Mouse (Mus musculus) ES-E14 (cell line): ENCODE measurements around the gene Tspoap1. TPM values are rescaled to one million over a fixed set of nuclear protein-coding genes. Genes with fewer than 3 reads are reported as not detected.

Experiments used
- DNase-seq: peaks from one replicate; pipeline ENCODE4 v3.0.0-alpha.2; 2013; ENCODE audit warnings: low read depth, low spot score
- H3K27ac ChIP-seq: 2 replicates; pipeline ENCODE4 v1.5.1; 2012; ENCODE audit warnings: low read depth, mild to moderate bottlenecking, low read length, moderate library complexity, mixed read lengths; ENCODE audit not compliant: poor library complexity, insufficient read depth, severe bottlenecking
- H3K36me3 ChIP-seq: 2 replicates; pipeline ENCODE4 v1.6.1; 2012; ENCODE audit warnings: mild to moderate bottlenecking, low read length, moderate library complexity, mixed read lengths; ENCODE audit not compliant: control insufficient read depth, poor library complexity, insufficient read depth, severe bottlenecking
- H3K4me1 ChIP-seq, 2 experiments: fragments of 150-350 bp in 1 of 2; sonication (generic) in 1 of 2; 2 replicates each; pipeline ENCODE4 v1.6.1; 2012; ENCODE audit warnings: low read length in 2 of 2, mild to moderate bottlenecking in 1 of 2, mixed read lengths in 1 of 2; ENCODE audit not compliant: control insufficient read depth in 2 of 2, insufficient read depth in 2 of 2, poor library complexity in 1 of 2
- H3K4me3 ChIP-seq, 2 experiments: fragments of 150-350 bp in 1 of 2; sonication (generic) in 1 of 2; 2 replicates each; pipeline ENCODE4 v1.5.1; 2012; ENCODE audit warnings: low read length in 2 of 2, low read depth in 1 of 2, mild to moderate bottlenecking in 1 of 2, mixed read lengths in 1 of 2; ENCODE audit not compliant: insufficient read depth in 1 of 2, poor library complexity in 1 of 2, severe bottlenecking in 1 of 2
- H3K9ac ChIP-seq: 2 replicates; pipeline ENCODE4 v1.6.1; 2012; ENCODE audit warnings: low read depth, mild to moderate bottlenecking, low read length, mixed read lengths; ENCODE audit not compliant: poor library complexity, insufficient read depth, severe bottlenecking
- H3K9me3 ChIP-seq: fragments of 150-350 bp; sonication (generic); 2 replicates; pipeline ENCODE4 v1.6.1; 2012; ENCODE audit warnings: low read depth, mild to moderate bottlenecking, low read length; ENCODE audit not compliant: control insufficient read depth, insufficient read depth
- CHD2 ChIP-seq: IDR thresholded peaks from 2 replicates; pipeline ENCODE4 v1.6.1; 2014; ENCODE audit warnings: mild to moderate bottlenecking, low read depth, low read length, inconsistent platforms
- HCFC1 ChIP-seq: IDR thresholded peaks from 2 replicates; pipeline ENCODE4 v1.6.1; 2012; ENCODE audit warnings: low read length, inconsistent platforms, borderline replicate concordance; ENCODE audit not compliant: insufficient read depth
- MAFK ChIP-seq: IDR thresholded peaks from 2 replicates; pipeline ENCODE4 v1.6.1; 2014; ENCODE audit warnings: mild to moderate bottlenecking, low read depth, low read length, inconsistent platforms; ENCODE audit not compliant: insufficient read depth
- ZC3H11A ChIP-seq: IDR thresholded peaks from 2 replicates; pipeline ENCODE4 v1.6.1; 2012; ENCODE audit warnings: low read depth, mild to moderate bottlenecking, inconsistent platforms, low read length, borderline replicate concordance
- ZNF384 ChIP-seq: IDR thresholded peaks from 2 replicates; pipeline ENCODE4 v1.6.1; 2012; ENCODE audit warnings: low read depth, low read length, inconsistent platforms
- in situ Hi-C, 2 experiments: fragments of 600-800 bp; cut with MboI; formaldehyde crosslinking; loops; one replicate each; pipeline ENCODE4 v1.15.1; 2025; ENCODE audit warnings: low sequenced_read_pairs in 2 of 2, inconsistent platforms in 1 of 2; ENCODE audit not compliant: unreplicated experiment in 2 of 2
- total RNA-seq: library from RNA; depleted of rRNA; stranded (reverse); fragments of 300-350 nt; gene quantifications from 2 replicates; pipeline ENCODE4 v1.2.3, GENCODE M21; 2012

Gene Tspoap1
- total RNA-seq, 1 experiment, result 1.8 TPM

DNA sequence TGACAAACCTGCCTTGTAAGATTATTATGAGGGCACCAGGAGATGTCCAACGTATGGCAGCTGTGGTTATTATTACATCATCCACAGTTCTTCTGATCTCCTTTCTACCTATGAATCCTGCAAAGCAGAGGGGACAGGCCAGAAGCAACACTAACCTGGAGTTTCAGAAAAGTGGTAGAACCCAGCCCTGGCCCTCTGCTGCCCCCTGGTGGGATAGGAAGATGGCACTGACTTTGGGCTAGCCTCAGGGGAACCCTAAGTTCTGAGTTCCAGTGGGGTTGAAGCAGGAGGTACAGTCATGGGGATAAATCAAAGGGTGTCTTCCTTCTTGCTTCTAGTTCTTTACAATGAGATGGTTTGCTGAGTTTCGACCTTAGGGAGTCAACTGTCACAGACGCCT, 10.6 kb downstream of the Tspoap1 start:
- H3K4me1 ChIP-seq, result no peaks in the 10 kb centered on the region
- in situ Hi-C loops, result no loop called here
- no peak overlapping the region for H3K4me3 ChIP-seq
- H3K36me3 ChIP-seq, result no peaks in the 10 kb centered on the region
- no peak overlapping the region for H3K27ac ChIP-seq
- DNase-seq, result no peak
- no peak overlapping the region for H3K9ac ChIP-seq
- H3K9me3 ChIP-seq, result no peaks in the 10 kb centered on the region
- TF ChIP-seq MAFK (no peak), ZC3H11A (peak; percentile 56; the same call in 1 of the 2 replicates)

DNA sequence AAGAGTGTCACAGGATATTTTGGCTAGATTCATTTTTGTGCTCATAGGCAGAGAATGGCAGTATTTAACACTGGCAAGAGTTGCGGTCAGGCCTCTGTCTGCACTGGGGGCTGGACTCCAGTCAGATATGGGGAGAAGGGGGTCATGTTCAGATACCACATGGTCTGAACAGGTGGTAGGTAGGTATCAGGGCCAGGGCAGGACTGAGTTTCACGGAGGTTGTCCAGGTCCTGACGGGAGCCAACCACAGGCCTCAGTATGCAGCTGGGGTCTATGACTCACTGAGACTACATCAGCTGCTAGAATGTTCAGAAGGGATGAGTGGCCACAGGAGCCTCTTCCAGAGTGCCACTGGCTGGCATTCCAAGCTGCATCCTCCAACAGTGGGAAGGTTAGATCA, 12.0 kb downstream of the Tspoap1 start:
- Histone ChIP-seq H3K4me3 (no peak overlapping the region), H3K9me3 (no peaks in the 10 kb centered on the region), H3K4me1 (no peaks in the 10 kb centered on the region), H3K27ac (no peak overlapping the region), H3K9ac (no peak overlapping the region), H3K36me3 (no peaks in the 10 kb centered on the region)
- in situ Hi-C loops, result no loop called here
- no peak for DNase-seq
- TF ChIP-seq MAFK (no peak), ZNF384 (no peak), ZC3H11A (no peak), CHD2 (no peak), HCFC1 (no peak)

DNA sequence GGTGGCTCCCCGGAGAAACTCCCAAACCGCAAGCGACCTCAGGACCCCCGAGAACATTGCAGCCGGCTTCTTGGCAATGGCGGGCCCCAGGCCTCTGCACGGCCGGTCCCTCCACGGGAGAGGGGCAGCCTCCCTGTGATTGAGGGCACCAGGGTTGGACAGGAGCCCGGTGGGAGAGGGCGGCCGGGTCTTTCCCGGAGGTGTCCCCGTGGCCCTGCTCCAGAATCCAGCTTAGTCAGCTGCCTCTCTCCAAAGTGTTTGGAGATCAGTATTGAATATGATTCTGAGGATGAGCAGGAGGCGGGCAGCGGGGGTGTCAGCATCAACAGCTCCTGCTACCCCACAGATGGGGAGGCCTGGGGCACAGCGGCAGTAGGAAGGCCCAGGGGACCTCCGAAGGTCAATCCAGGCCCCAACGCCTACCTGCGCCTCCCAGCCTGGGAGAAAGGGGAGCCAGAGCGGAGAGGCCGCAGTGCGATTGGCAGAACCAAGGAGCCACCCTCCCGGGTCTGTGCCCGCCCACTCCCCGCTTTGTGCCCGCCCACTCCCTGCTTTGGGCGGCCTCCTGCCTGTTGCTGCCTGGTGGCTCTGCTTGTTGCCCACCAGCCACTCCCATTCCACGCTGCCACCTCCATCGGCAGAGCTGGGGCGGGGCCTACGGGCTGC, 17.9 kb downstream of the Tspoap1 start:
- in situ Hi-C loops, result no loop called here
- H3K27ac ChIP-seq, result no peak overlapping the region

DNA sequence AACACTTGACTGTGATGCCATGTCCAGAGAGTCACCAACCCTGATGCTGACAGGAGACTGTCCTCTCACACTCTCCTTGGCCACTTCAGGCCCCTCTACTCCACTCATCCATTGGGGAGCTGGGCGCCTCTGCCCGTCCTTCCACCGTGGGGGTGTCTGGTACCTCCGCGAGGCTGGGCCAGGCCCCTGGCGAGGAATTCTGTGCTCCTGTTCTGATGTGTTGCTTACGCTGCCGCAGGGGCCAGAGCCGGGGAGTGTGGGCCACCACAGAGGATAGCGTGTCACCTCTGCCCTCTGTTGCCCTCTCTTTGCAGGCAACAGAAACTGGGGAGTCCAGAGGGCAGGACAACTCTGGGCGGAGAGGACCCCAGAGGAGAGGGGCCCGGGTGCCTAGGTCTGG, 18.6 kb downstream of the Tspoap1 start:
- Histone ChIP-seq H3K9ac (peak overlapping the region; percentile 37; the same call in 1 of the 2 replicates), H3K4me1 (peaks cover 0 to 5% of the 10 kb centered on the region in 2 experiments; a peak in 2 of 4 replicates), H3K36me3 (no peaks in the 10 kb centered on the region), H3K27ac (no peak overlapping the region), H3K9me3 (no peaks in the 10 kb centered on the region), H3K4me3 (peak overlapping the region; percentile 24 to 76; a peak in 3 of 4 replicates)
- no peak for DNase-seq
- in situ Hi-C loops, result no loop called here
- TF ChIP-seq ZNF384, result no peak
- TF ChIP-seq MAFK, result no peak
- TF ChIP-seq HCFC1, result no peak
- no peak for TF ChIP-seq ZC3H11A
- no peak for TF ChIP-seq CHD2

More for the DNA sequence above, 17.9 kb downstream of the Tspoap1 start:
- peak overlapping the region; percentile 57 for H3K9ac ChIP-seq
- no peaks in the 10 kb centered on the region for H3K9me3 ChIP-seq
- no peaks in the 10 kb centered on the region for H3K36me3 ChIP-seq
- peak; percentile 85 for DNase-seq
- TF ChIP-seq ZC3H11A (no peak), HCFC1 (no peak), ZNF384 (no peak), CHD2 (no peak), MAFK (no peak)
- H3K4me3 ChIP-seq, result peak overlapping the region; percentile 50 to 76
- peaks cover 0 to 5% of the 10 kb centered on the region in 2 experiments; a peak in 2 of 4 replicates for H3K4me1 ChIP-seq

DNA sequence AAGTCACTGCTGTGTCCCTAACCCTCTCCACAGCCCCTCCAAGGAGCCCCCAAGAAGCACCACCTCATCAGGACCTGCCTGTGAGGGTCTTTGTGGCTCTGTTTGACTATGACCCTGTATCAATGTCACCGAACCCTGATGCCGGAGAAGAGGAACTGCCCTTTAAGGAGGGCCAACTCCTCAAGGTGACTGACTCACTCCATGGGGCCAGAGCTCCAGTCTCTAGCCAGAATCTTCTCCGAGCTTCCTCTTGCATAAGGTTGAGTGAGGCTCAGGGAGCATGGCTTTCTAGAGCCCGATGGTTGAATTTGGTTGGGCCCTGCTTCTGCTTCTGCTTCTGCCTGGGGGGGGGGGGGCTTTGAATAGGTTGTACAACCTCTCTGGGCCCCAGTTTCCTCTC, 19.1 kb downstream of the Tspoap1 start:
- no peak overlapping the region for H3K27ac ChIP-seq
- H3K4me1 ChIP-seq, result peaks cover 0 to 5% of the 10 kb centered on the region in 2 experiments; a peak in 2 of 4 replicates
- no peak for DNase-seq
- no peaks in the 10 kb centered on the region for H3K36me3 ChIP-seq
- no peak for TF ChIP-seq CHD2
- TF ChIP-seq ZC3H11A, result no peak
- TF ChIP-seq HCFC1, result no peak
- TF ChIP-seq ZNF384, result no peak
- TF ChIP-seq MAFK, result no peak
- H3K9me3 ChIP-seq, result no peaks in the 10 kb centered on the region
- H3K4me3 ChIP-seq, result peak overlapping the region in 1 of 2 experiments; percentile 76; a peak in 1 of 4 replicates
- H3K9ac ChIP-seq, result no peak overlapping the region
- in situ Hi-C loops, result no loop called here
